Mouse (Mus musculus): ENCODE measurements around the gene Sugp1.
"Not testable (repeated sequence)": the region's sequence is repeated elsewhere in the genome, so short reads cannot be mapped to it uniquely, and the experiment has no call there.

The Sugp1 gene

GRCm38 (mm10) chr8:70042583-70043455 lies at the start of gene Sugp1, which contains the start of gene Mau2:
Gene Sugp1, plus strand, starts transcription at chr8:70042813.
Gene Mau2, minus strand, starts transcription at chr8:70042734.
- DNase-seq (ENCODE audit: low read depth, low spot score): peak; percentile 98

- no peak for DNase-seq (ENCODE audit: low read depth, low spot score)
These were observed 47.2 kb upstream of the Sugp1 start for GRCm38 (mm10) chr8:69995422-69995775.

GRCm38 (mm10) chr8:69995776-69996588 lies 46.6 kb upstream of the Sugp1 start, which contains the start of gene Gatad2a:
Gene Gatad2a, minus strand, starts transcription at chr8:69996384.
- peak; percentile 99 for DNase-seq (ENCODE audit: low read depth, low spot score)

GRCm38 (mm10) chr8:69996589-69997285 lies 45.9 kb upstream of the Sugp1 start:
- DNase-seq (ENCODE audit: low read depth, low spot score): peak; percentile 13

- no peak for DNase-seq (ENCODE audit: low read depth, low spot score)
These were observed 43.9 kb upstream of the Sugp1 start for GRCm38 (mm10) chr8:69998706-69999105.

GRCm38 (mm10) chr8:69999236-69999635 lies 43.4 kb upstream of the Sugp1 start:
- DNase-seq (ENCODE audit: low read depth, low spot score): no peak

GRCm38 (mm10) chr8:70000226-70000625 lies 42.4 kb upstream of the Sugp1 start:
- DNase-seq (ENCODE audit: low read depth, low spot score): no peak

GRCm38 (mm10) chr8:70001176-70001891 lies 41.3 kb upstream of the Sugp1 start:
- peak; percentile 53 for DNase-seq (ENCODE audit: low read depth, low spot score)

GRCm38 (mm10) chr8:70001892-70002191 lies 40.8 kb upstream of the Sugp1 start:
- DNase-seq (ENCODE audit: low read depth, low spot score): not testable (repeated sequence)

- no peak for DNase-seq (ENCODE audit: low read depth, low spot score)
These were observed 39.4 kb upstream of the Sugp1 start for GRCm38 (mm10) chr8:70003204-70003657.

- no peak for DNase-seq (ENCODE audit: low read depth, low spot score)
These were observed 38.3 kb upstream of the Sugp1 start for GRCm38 (mm10) chr8:70004345-70004744.

GRCm38 (mm10) chr8:70005178-70005577 lies 37.4 kb upstream of the Sugp1 start:
- DNase-seq (ENCODE audit: low read depth, low spot score): no peak

- DNase-seq (ENCODE audit: low read depth, low spot score): not testable (repeated sequence)
These were observed 31.8 kb upstream of the Sugp1 start for GRCm38 (mm10) chr8:70010796-70011195.

GRCm38 (mm10) chr8:70012350-70012749 lies 30.3 kb upstream of the Sugp1 start:
- no peak for DNase-seq (ENCODE audit: low read depth, low spot score)

- DNase-seq (ENCODE audit: low read depth, low spot score): no peak
These were observed 29.9 kb upstream of the Sugp1 start for GRCm38 (mm10) chr8:70012763-70013162.

- DNase-seq (ENCODE audit: low read depth, low spot score): no peak
These were observed 27.6 kb upstream of the Sugp1 start for GRCm38 (mm10) chr8:70015017-70015416.

GRCm38 (mm10) chr8:70023596-70023995 lies 19.0 kb upstream of the Sugp1 start:
- DNase-seq (ENCODE audit: low read depth, low spot score): no peak

GRCm38 (mm10) chr8:70026151-70026550 lies 16.5 kb upstream of the Sugp1 start:
- DNase-seq (ENCODE audit: low read depth, low spot score): no peak

GRCm38 (mm10) chr8:70030255-70030654 lies 12.4 kb upstream of the Sugp1 start:
- no peak for DNase-seq (ENCODE audit: low read depth, low spot score)

GRCm38 (mm10) chr8:70037994-70038393 lies 4.6 kb upstream of the Sugp1 start:
- DNase-seq (ENCODE audit: low read depth, low spot score): no peak

- no peak for DNase-seq (ENCODE audit: low read depth, low spot score)
These were observed 597 bp upstream of the Sugp1 start for GRCm38 (mm10) chr8:70041885-70042546.

Measured in mesoderm, embryonic 11.5 days (tissue).